Mouse (Mus musculus) left cerebral cortex, postnatal 14 days (tissue): ENCODE data around the gene Hnrnpl. TPM values are rescaled to one million over a fixed set of nuclear protein-coding genes. Genes with fewer than 3 reads are reported as not detected.

Source experiments
- DNase-seq, 2 experiments: peaks; one replicate each; pipeline ENCODE4 v3.0.0; 2021 to 2022; ENCODE audit warnings: low spot score in 2 of 2, mixed read lengths in 1 of 2
- intact Hi-C: fragments of 180-260 bp; cut with DNase I; formaldehyde crosslinking; loops from one replicate; pipeline ENCODE4 v1.15.1; 2025
- total RNA-seq, 2 experiments: library from RNA; stranded (reverse); gene quantifications; 2 replicates each; pipeline ENCODE4 v1.2.3; 2021

Hnrnpl gene
- total RNA-seq, 2 experiments from 2014 or later, result 401 to 422 TPM

DNA sequence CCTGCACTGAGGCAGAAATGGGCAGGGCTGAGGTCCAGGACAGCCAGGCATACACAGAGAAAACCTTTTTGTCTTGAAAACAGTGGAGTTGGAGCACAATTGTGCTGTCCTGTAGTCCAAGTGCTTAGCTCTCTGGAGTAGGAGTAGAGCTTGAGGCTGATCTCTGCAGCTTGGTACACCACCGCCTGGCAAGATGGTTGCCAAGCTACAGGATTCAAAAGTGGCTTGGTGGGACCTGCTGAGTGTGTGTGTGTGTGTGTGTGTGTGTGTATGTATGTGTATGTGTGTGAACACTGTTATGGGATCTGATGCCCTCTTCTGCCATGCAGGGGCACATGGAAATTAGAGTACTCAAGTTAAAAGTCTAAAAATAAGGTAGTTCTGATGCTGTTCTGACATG is 14.2 kb downstream of the Hnrnpl start:
- intact Hi-C loops, result no loop called here
- DNase-seq, result no peak

DNA sequence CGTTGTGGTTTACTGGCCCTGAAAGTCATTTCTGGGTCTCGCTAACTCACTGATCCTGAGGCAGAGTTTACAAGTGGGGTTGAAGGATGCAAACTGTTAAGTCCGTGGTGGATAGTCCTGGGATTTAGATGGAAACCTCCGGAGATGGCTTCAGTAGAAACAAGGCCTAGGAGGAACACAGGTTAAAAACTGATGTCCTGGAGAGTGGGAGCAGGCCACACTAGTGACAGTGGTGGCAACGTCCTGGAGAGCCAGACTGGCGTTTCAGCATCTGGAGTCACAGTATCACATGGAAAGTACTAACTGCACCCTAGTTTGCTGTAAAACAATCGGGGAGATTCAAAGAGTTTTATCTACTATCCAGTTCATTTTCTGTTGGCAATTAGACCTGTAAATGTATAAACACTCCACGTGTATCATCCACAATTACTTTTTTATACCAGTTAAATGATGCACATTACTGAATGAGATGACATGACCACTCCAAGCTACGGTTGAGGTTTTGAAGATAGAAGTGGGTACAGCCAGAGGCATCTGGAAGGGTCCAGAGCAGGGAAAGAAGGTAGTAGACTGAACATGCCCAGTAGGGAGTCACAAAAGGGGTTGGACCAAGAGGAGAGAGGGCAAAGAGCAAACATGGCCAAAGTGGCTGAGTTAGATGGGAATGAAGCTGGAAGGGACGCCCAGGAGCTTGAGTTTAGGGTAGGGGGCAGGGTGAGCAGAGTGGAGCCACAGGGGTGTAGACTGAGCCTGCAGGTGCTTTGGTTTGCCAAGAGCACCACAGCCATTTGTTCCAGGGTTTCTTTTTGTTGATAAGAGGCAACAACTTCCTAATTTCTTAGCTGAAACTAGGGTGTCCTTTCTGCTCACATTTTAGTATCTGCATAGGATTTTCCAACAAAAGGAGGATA is 14.9 kb downstream of the Hnrnpl start:
- intact Hi-C loops, result no loop called here
- no peak for DNase-seq

DNA sequence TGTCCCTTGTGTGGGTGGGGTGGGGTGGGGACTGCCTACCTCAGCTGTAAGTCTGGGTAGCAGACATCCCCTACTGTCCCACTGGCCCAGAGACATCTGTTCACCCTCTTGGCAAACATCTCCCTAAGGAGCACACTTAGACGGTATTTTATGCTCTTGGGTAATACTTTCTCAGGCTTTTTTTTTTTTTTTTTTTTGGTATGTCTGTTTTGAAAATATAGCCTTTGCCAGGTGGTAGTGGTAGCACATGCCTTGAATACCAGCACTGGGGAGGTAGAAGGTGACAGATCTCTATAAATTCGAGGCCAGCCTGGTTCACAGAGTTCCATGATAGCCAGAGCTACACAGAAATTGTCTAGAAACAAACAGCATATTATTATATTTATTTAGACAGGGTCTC is 15.6 kb downstream of the Hnrnpl start:
- intact Hi-C loops, result no loop called here
- DNase-seq, result no peak

DNA sequence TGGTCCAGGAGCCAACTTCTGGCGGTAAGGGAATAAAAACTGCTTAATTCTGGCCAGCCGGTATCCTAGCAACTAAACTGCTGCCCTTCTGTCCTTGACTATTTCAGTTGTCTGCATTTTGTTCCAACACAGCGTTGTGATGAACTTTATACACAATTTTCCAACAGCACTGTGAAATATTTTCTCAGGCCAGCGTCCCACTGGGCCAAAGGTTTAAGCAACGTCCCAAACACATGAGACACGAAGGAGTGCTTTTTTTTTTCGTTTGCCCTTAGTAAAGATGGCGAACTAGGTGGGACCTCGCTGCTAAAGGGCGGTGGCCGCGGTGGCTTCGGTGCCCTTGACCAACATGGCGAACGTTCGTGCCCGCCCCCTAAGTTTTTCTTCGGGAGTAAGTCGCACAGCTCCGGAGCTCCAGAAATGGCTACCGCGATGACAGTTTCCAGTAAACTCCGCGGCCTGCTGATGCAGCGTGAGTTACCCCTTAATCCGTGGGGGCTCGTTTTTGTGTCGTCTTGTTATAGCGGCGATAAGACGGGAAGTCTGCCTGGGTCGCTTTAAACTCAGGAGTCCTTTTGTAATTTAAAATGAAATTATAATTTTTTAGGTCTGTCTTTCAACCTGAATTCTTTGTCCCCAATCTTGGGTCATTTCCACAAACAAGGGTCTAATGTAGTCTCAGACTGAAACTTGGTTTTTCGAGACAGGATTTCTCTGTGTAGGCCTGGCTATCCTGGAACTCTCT is 16.8 kb downstream of the Hnrnpl start, which contains the start of gene Ech1:
TSS of gene Ech1 (plus strand) at position 277 of the 745 bp plus-strand sequence.
- intact Hi-C loops, result loop anchor here (5.0 kb wide), 1 partner anchor 42 kb away; no protein-coding TSS in a partner anchor
- peak; percentile 92 to 95 for DNase-seq

DNA sequence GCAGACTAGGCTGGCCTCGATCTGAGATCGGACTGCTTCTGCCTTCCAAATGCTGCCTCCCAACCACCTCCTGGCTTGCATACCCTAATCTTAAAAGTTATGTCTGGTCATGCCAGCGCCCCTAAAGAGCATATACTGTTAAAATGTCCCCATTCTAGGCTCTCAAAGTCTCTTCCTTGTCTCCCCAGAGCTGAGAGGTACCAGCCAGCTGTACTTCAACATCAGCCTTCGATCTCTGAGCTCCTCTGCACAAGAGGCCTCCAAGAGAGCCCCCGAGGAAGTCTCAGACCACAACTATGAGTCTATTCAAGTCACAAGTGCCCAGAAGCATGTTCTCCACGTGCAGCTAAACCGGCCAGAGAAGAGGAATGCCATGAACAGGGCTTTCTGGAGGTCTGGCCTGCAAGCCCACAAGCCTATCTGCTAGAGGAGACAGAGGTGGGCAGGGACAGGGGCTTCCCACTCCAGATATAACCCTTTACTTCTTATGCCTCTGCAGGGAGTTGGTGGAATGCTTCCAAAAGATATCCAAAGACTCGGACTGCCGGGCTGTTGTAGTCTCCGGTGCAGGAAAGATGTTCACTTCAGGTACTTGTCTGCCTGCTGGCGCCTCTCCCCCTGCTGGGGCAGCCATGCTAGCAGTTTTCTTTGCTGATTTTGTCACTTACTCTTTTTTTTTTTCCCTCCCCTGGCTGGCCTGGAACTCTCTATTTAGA is 17.5 kb downstream of the Hnrnpl start:
- intact Hi-C loops, result loop anchor here (5.0 kb wide), 1 partner anchor 41 kb away; no protein-coding TSS in a partner anchor

DNA sequence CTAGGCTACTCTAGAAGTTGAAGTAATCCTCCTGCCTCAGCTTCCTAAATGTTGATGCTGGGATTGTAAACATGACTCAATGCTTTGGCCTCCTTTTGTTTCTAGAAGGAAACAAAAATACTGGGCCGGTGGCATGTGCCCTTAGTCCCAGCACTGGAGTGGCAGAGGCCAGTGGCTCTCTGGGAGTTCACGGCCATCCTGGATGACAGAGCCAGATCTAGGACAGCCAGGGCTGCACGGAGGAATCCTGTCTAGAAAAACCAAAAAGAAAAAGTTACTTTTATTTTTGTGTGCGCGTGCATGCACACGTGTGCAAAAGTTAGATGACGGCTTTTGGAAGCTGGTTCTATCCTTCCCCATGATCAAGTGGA is 18.0 kb downstream of the Hnrnpl start:
- no peak for DNase-seq
- intact Hi-C loops, result loop anchor here (5.0 kb wide), 1 partner anchor 41 kb away; no protein-coding TSS in a partner anchor

More for the DNA sequence above, 17.5 kb downstream of the Hnrnpl start:
- no peak for DNase-seq

DNA sequence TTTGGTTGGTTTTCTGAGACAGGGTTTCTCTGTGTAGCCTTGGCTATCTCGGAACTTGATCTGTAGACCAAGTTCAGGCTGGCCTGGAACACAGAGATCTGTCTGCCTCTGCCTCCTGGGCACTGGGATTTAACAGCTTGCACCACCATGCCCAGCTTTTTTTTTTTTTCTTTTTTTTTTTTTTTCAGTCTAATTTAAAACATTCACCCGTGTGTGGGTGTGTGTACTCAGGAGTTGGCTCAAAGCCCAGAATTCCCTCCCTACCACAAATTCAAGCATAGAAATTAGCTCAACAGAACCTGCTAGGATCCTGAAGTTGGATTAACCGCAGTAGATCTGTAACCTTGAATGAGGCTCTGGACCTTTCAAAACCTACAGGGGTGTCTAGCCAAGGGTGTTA is 19.0 kb downstream of the Hnrnpl start:
- peak; percentile 83 to 89 for DNase-seq
- intact Hi-C loops, result loop anchor here (5.0 kb wide), 1 partner anchor 40 kb away; no protein-coding TSS in a partner anchor

DNA sequence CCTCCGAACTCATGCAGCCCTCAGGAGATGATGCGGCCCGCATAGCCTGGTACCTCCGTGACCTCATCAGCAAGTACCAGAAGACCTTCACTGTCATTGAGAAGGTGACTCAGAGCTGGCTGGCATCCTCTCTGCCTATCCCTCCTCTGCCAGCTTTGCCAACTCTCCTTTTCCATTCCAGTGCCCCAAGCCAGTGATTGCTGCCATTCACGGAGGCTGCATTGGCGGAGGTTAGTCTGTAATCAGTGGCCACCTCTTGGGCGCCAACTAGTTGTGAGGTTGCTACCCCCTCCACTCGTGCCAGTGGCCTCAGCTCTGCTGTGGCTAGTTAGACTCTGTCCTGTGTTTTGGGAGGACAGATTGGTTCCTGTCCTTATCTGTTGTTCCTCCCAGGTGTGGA is 21.5 kb downstream of the Hnrnpl start:
- no peak for DNase-seq
- intact Hi-C loops, result loop anchor here (5.0 kb wide), 1 partner anchor 37 kb away; no protein-coding TSS in a partner anchor

DNA sequence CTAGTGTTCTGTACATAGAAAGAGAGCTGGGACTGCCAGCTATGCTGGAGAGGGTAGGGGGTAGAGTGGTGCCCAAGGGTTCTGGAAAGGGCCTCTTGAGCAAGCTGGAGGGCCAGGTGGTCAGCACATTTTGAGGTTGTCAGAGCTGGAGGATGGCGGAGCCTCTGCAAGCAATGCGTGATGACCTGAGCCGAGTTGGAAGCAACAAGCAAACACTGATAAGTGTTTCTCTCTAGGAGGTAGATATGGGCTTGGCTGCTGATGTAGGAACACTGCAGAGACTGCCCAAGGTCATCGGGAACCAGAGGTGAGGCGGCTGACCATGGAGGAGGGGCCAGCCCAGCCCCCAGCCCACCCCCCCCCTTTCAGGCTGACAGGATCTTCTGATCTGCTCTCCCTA is 22.6 kb downstream of the Hnrnpl start:
- intact Hi-C loops, result no loop called here

DNA sequence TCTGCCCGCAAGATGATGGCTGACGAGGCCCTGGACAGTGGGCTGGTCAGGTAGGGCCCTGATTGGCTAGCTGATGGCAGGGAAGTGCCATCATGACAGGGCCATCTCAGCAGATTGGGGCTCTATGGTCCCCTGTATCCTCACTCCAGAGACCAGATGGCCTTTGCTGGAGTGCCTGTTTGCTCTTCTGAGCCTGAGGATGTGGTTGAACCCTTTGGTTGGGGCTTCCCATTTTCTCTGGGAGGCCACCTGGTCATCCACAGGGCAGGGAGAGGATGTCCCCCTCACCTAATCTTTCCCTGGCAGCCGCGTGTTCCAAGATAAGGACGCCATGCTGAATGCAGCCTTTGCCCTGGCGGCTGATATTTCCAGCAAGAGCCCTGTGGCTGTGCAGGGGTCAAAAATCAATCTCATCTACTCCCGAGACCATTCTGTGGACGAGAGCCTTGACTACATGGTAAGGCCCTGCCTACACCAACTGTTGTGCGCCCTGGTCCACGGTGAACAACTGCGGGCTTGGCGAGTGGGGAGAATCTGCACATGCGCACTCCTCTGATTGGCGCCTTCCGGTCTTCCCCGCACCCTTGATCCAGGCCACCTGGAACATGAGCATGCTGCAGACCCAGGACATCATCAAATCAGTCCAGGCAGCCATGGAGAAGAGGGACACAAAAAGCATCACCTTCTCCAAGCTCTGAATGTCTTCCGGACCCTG is 23.2 kb downstream of the Hnrnpl start:
- DNase-seq, result no peak
- intact Hi-C loops, result no loop called here

More for the DNA sequence above, 22.6 kb downstream of the Hnrnpl start:
- no peak for DNase-seq

DNA sequence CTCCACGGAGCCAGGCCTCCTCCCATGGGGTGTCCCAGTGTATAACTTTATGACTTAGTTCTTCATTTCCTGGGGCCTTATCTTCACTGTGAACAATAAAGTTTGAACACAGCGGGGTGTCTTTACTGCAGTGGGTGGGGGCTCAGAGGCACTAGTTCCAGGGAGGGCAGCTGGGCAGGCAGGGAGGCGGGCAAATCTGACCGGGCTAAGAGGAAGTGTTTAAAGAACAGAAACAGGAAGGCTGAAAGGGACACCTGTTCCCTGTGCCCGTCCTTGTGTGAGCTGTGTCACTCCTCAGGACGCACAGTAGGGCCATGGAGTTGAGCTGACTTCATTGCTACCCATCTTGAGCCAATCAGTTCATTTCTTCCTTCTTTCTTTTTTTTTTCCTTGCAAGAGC is 23.8 kb downstream of the Hnrnpl start:
- DNase-seq, result no peak
- intact Hi-C loops, result no loop called here

DNA sequence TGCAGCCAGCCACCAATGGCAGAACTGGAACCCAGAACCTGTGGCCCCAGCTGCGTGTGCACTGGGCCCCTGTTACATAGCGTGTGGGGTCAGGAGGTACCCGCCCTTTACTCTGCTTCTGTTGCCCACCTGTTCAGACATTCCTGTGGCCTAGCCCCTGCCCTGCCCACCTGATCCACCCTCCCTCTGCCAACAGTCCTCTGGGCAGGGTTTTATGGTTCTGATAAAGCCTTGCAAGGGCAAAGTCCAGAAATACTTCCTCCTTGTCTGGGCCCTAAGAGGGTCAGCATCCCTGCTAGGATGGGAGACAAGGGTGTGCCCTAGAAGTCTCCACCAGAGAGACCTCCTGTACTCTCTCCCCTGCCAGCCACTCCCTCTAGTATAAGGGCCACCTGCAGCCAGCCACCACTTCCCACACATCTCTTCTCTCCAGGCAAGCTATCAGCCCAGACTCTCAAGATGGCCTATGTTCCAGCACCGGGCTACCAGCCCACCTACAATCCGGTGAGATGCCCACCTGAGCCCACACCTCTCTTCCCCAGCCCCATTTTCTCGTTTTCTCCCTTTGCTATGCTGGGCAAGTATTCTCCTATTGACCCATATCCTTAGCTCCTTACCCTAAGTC is 25.5 kb downstream of the Hnrnpl start, which contains the start of gene Lgals4:
TSS of gene Lgals4 (plus strand) at position 132 of the 625 bp plus-strand sequence.
- DNase-seq, result no peak
- intact Hi-C loops, result no loop called here

DNA sequence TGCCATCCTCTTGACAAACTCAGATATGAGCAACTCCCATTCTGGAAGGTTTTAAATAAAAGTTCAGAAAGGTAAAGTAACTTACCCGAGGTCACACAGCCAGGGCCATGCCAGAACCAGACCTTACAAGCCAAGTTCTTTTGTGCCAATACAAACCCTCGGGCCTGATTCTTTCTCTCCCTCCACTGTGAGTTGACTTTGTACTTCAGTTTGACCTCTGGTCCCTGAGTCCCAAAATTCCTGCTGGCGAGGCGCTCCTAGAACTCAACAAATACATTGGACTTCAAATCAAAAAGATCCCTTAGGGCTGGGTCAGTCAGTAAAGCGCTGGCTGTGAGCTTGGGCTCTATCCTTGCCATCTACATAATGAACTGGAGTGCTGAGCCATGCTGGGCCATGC is 28.6 kb downstream of the Hnrnpl start:
- intact Hi-C loops, result no loop called here
- DNase-seq, result no peak

DNA sequence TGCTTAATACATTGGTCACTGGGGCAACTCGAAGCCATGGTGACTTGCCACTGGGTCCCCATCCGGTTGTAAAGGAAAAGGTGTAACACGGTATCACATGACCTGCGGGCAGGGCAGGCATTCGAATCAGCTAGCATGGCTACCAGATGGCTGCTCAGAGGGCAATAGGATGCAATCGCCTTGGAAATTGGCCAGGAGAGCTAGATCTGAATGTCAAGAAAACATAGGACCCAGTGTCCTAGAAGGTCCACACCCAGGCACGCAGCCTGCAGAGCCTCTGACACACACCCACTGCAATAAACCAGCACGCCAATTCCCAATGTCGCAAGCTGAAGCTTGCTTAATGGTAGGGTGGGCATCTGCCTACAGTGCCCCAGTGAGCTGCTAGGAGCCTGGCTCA is 30.0 kb downstream of the Hnrnpl start:
- intact Hi-C loops, result no loop called here

DNA sequence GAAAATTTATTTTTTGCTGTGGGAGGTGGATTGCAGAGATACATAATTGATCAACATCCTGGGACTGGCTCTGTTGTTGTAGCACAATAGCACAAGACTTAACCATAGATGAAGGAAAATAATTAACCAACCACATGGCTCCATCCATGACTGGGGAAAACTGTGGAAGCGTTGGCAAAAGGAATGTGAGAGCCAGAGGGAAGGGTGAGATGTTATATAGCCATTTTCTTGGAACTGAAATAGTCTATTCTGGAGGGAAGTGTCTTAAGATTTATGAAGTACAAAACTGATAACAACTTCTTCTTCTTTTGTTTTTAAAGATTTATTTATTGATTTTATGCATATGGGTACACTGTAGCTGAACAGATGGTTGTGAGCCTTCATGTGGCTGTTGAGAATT is 38.9 kb downstream of the Hnrnpl start:
- intact Hi-C loops, result no loop called here
- no peak for DNase-seq

More for the DNA sequence above, 30.0 kb downstream of the Hnrnpl start:
- DNase-seq, result no peak

DNA sequence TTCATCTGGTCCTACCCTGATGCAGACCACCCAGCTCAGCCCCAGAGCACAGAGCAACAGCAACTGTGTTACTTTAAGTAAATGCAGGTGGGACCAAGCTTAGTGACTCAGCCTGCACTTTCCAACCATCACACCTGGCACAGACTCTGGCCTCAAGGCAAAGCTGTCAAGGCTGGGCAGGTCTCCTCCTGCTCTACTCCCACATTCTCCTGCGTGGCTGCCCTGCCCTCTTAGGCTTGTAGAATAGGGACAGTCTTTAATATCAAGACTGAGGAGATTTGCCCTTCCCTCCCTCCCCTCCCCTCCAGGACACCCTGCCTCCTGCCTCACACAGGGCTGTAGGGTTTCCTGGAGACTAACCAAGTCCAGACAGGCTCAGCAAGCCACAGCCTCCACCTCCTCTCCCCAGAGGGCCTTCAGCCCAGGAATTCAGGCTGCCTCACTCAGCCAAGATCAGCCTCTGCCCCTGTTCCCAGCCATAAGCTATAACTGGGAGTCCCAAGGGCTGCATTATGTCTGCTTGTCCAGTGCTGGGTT is 41.4 kb downstream of the Hnrnpl start:
- no peak for DNase-seq
- intact Hi-C loops, result no loop called here

DNA sequence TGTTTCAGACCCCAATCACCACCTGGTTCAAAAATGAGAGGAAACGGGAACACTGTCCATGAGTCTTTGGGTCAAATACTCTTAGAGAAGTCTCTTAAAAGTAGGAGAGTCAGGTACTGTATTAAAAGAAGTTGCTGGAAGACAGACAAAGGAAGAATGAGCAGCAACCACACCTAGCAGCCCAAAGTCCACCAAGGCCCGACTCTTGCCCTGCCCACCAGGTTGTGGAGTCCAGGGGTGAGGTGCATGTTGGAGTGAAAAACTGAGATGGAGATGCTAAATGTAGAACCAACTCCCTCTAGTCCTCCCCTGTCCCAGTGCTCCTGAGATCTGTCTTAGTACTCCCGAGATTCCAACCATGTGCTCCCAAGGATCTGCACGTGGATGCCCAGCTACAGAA is 42.3 kb downstream of the Hnrnpl start:
- no peak for DNase-seq
- intact Hi-C loops, result no loop called here

DNA sequence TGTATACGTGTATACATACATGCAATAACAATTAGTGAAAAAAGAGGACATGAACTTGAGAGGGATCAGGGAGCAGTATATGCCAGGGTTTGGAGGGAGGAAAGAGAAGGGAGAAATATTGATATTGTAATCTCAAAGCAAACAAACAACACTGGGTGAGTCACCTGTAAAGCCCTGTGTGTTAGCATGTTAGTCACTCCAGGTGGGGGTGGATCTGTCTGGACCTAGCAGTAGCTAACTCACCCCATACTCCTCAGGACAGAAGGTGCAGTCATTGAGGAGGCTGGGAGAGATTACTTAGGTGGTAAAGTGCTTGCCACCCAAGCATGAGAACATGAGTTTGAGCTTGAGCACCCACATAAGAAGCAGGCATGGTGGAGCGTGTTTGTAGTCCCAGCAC is 51.6 kb downstream of the Hnrnpl start:
- no peak for DNase-seq

More for the DNA sequence above, 51.6 kb downstream of the Hnrnpl start:
- intact Hi-C loops, result no loop called here
